ENCODE assay signal across 20 mouse cellular contexts in the genomic region with DNA sequence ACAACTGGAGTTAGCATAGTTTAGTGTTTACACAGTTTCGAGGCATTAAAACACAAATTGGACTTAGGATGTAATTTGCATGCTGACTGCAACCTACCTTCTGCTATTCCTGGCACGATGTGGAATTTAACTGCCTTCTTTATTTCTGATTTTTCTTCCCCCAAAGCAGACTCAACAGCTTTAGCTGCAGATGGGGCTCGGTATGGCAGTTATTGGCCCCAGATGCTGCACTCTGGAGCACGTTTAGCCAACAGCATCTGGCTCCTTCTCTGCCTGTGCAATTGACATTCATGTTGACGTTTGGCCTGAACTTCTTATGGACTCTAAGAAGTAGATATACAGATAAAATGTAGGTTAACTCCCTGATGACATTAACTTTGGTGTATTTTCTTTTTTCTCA.
DNase-seq lines count a peak whose midpoint lies in the region; ATAC-seq and TF ChIP-seq lines count a peak whose summit lies in the region.
"Had no signal": no experiment of that assay in that cellular context is flagged by ENCODE, and none has a peak within 500 bp of the region (broad histone marks: within the 10 kb centered on the region; RNA-seq: fewer than 3 reads in every experiment).

No protein-coding gene starts in this region.

- no peaks in the 10 kb centered on the region for H3K36me3 ChIP-seq in hindbrain, embryonic 16.5 days (ENCODE audit: control insufficient read depth, insufficient read depth, low read length)
- H3K36me3 ChIP-seq in hindbrain, embryonic 11.5 days (ENCODE audit: control insufficient read depth, insufficient read depth, low read length), result no peaks in the 10 kb centered on the region
- no peaks in the 10 kb centered on the region for H3K36me3 ChIP-seq in embryonic facial prominence, embryonic 11.5 days (replicated peaks; ENCODE audit: control insufficient read depth, insufficient read depth, low read depth, low read length)
- H3K36me3 ChIP-seq in limb, embryonic 14.5 days (ENCODE audit: control insufficient read depth, insufficient read depth, low read length), result no peaks in the 10 kb centered on the region
- H3K36me3 ChIP-seq: limb, embryonic 13.5 days; midbrain, embryonic 15.5 days had no signal

- WGBS in hindbrain, embryonic 16.5 days, result 60% methylated on average over 5 of the region's 5 CpGs
- whole genome bisulfite sequencing in hindbrain, embryonic 11.5 days, result 69% methylated on average over 5 of the region's 5 CpGs
- 47% methylated on average over 5 of the region's 5 CpGs for WGBS in embryonic facial prominence, embryonic 11.5 days
- WGBS in limb, embryonic 14.5 days, result 31% methylated on average over 5 of the region's 5 CpGs

- DNase-seq in hindbrain, embryonic 11.5 days (ENCODE audit: low spot score), result no peak
- DNase-seq in embryonic facial prominence, embryonic 11.5 days (ENCODE audit: low spot score), result peak; percentile 52
- DNase-seq in layer of hippocampus, adult 2 months (ENCODE audit: low spot score in 2 of 2), result peak; percentile 19 to 41
- peak; percentile 8 for DNase-seq in limb, embryonic 14.5 days (ENCODE audit: low spot score)
- DNase-seq in right cerebral cortex, adult 18-20 months, result no peak
- no peak for DNase-seq in kidney, adult 18-20 months
- DNase-seq: adrenal gland, postnatal 14 days; cerebellum, adult 9-10 months; gastrocnemius, postnatal 36 days; heart, postnatal 36 days; lung, adult 18-20 months; lung, postnatal 4 days; right cerebral cortex, postnatal 4 days; thymus, adult 2 months had no signal

- TF ChIP-seq POLR2A in limb, embryonic 14.5 days (IDR thresholded peaks at IDR 0.05; ENCODE audit: borderline replicate concordance, extremely low read depth, insufficient read depth, insufficient read length), result no peak

- peak; percentile 40; the same call in 1 of the 2 replicates for ATAC-seq in hindbrain, embryonic 16.5 days
- ATAC-seq in hindbrain, embryonic 11.5 days (ENCODE audit: low FRiP score), result no peak
- ATAC-seq in embryonic facial prominence, embryonic 11.5 days (replicated peaks; ENCODE audit: insufficient number of reproducible peaks, low FRiP score, low TSS enrichment, low read depth), result no peak
- ATAC-seq in limb, embryonic 14.5 days (ENCODE audit: low FRiP score, low read depth), result no peak
- ATAC-seq: CD4-positive, CD25-positive, alpha-beta regulatory T cell, adult 4 months; inflammation-experienced regulatory T-cells, adult 6 months; midbrain, embryonic 15.5 days had no signal

- H3K4me2 ChIP-seq in hindbrain, embryonic 16.5 days (ENCODE audit: low read length), result no peak overlapping the region
- H3K4me2 ChIP-seq in hindbrain, embryonic 11.5 days (replicated peaks; ENCODE audit: low read depth, low read length), result no peak overlapping the region
- H3K4me2 ChIP-seq in embryonic facial prominence, embryonic 11.5 days (ENCODE audit: low read depth, low read length), result no peak overlapping the region
- no peak overlapping the region for H3K4me2 ChIP-seq in limb, embryonic 14.5 days (replicated peaks; ENCODE audit: low read depth, low read length, severe bottlenecking)
- H3K4me2 ChIP-seq: heart, embryonic 11.5 days; limb, embryonic 13.5 days; midbrain, embryonic 15.5 days had no signal

- no peak overlapping the region for H3K4me3 ChIP-seq in hindbrain, embryonic 16.5 days (ENCODE audit: low read length)
- H3K4me3 ChIP-seq in hindbrain, embryonic 11.5 days (ENCODE audit: low read depth, low read length), result no peak overlapping the region
- H3K4me3 ChIP-seq in embryonic facial prominence, embryonic 11.5 days (ENCODE audit: low read depth, low read length), result no peak overlapping the region
- H3K4me3 ChIP-seq in layer of hippocampus, adult 2 months, result no peak overlapping the region
- H3K4me3 ChIP-seq in limb, embryonic 14.5 days (replicated peaks; ENCODE audit: low read length), result no peak overlapping the region
- H3K4me3 ChIP-seq: limb, embryonic 13.5 days; midbrain, embryonic 15.5 days had no signal

- H3K9ac ChIP-seq in hindbrain, embryonic 16.5 days (ENCODE audit: low read depth, low read length), result no peak overlapping the region
- no peak overlapping the region for H3K9ac ChIP-seq in hindbrain, embryonic 11.5 days (ENCODE audit: low read depth, low read length)
- H3K9ac ChIP-seq in embryonic facial prominence, embryonic 11.5 days (replicated peaks; ENCODE audit: low read length), result no peak overlapping the region
- H3K9ac ChIP-seq in limb, embryonic 14.5 days (ENCODE audit: low read depth, low read length, severe bottlenecking), result no peak overlapping the region
- H3K9ac ChIP-seq: limb, embryonic 13.5 days; midbrain, embryonic 15.5 days had no signal

- H3K27ac ChIP-seq in hindbrain, embryonic 16.5 days (ENCODE audit: low read depth, low read length), result no peak overlapping the region
- H3K27ac ChIP-seq in hindbrain, embryonic 11.5 days (ENCODE audit: low read depth, low read length), result no peak overlapping the region
- no peak overlapping the region for H3K27ac ChIP-seq in embryonic facial prominence, embryonic 11.5 days (replicated peaks; ENCODE audit: low read depth, low read length)
- no peak overlapping the region for H3K27ac ChIP-seq in layer of hippocampus, adult 2 months
- no peak overlapping the region for H3K27ac ChIP-seq in limb, embryonic 14.5 days (replicated peaks; ENCODE audit: low read depth, low read length)
- H3K27ac ChIP-seq: limb, embryonic 13.5 days; midbrain, embryonic 15.5 days had no signal

- no peak for TF ChIP-seq CTCF in layer of hippocampus, adult 2 months (conservative IDR thresholded peaks at IDR 0.05)

- H3K9me3 ChIP-seq in hindbrain, embryonic 16.5 days (ENCODE audit: control insufficient read depth, low read length), result no peaks in the 10 kb centered on the region
- no peaks in the 10 kb centered on the region for H3K9me3 ChIP-seq in hindbrain, embryonic 11.5 days (ENCODE audit: control insufficient read depth, low read length)
- H3K9me3 ChIP-seq in embryonic facial prominence, embryonic 11.5 days (replicated peaks; ENCODE audit: control insufficient read depth, low read length), result no peaks in the 10 kb centered on the region
- no peaks in the 10 kb centered on the region for H3K9me3 ChIP-seq in limb, embryonic 14.5 days (ENCODE audit: control insufficient read depth, low read length)
- H3K9me3 ChIP-seq: limb, embryonic 13.5 days; midbrain, embryonic 15.5 days had no signal

- no peaks in the 10 kb centered on the region for H3K27me3 ChIP-seq in hindbrain, embryonic 16.5 days (replicated peaks; ENCODE audit: control insufficient read depth, insufficient read depth, low read length)
- H3K27me3 ChIP-seq in hindbrain, embryonic 11.5 days (ENCODE audit: control insufficient read depth, insufficient read depth, low read length), result no peaks in the 10 kb centered on the region
- H3K27me3 ChIP-seq in embryonic facial prominence, embryonic 11.5 days (ENCODE audit: control insufficient read depth, insufficient read depth, low read length), result no peaks in the 10 kb centered on the region
- H3K27me3 ChIP-seq in limb, embryonic 14.5 days (ENCODE audit: control insufficient read depth, insufficient read depth, low read length), result no peaks in the 10 kb centered on the region
- H3K27me3 ChIP-seq: limb, embryonic 13.5 days; midbrain, embryonic 15.5 days had no signal

- no peaks in the 10 kb centered on the region for H3K4me1 ChIP-seq in hindbrain, embryonic 16.5 days (ENCODE audit: control insufficient read depth, insufficient read depth, low read depth, low read length)
- H3K4me1 ChIP-seq in hindbrain, embryonic 11.5 days (replicated peaks; ENCODE audit: control insufficient read depth, insufficient read depth, low read length), result no peaks in the 10 kb centered on the region
- H3K4me1 ChIP-seq in embryonic facial prominence, embryonic 11.5 days (ENCODE audit: control insufficient read depth, insufficient read depth, low read length), result no peaks in the 10 kb centered on the region
- H3K4me1 ChIP-seq in limb, embryonic 14.5 days (ENCODE audit: control insufficient read depth, insufficient read depth, low read length), result no peaks in the 10 kb centered on the region
- H3K4me1 ChIP-seq: limb, embryonic 13.5 days; midbrain, embryonic 15.5 days had no signal

Comparison
In these comparisons a context has a peak if more than half of its experiments do, and no peak if none do; other contexts are left out.
1. DNase-seq: peak in embryonic facial prominence, embryonic 11.5 days (single experiment), layer of hippocampus, adult 2 months (2 of 2) and limb, embryonic 14.5 days (single experiment); none in hindbrain, embryonic 11.5 days (single experiment), right cerebral cortex, adult 18-20 months (single experiment) and kidney, adult 18-20 months (single experiment).